Mouse (Mus musculus) urinary bladder, adult 18-20 months (tissue): ENCODE results near the gene Ogg1.

ENCODE experiments used
- DNase-seq, 2 experiments: peaks; one replicate each; pipeline ENCODE4 v3.0.0; 2022; ENCODE audit warnings: low spot score in 2 of 2, mixed read lengths in 2 of 2

Ogg1 gene

GRCm38 (mm10) chr6:113368577-113368976, 41.8 kb downstream of the Ogg1 start:
- no peak for DNase-seq

- no peak for DNase-seq
Measured at GRCm38 (mm10) chr6:113370194-113370929, 43.6 kb downstream of the Ogg1 start.

- DNase-seq, result no peak
Measured at GRCm38 (mm10) chr6:113373491-113373890, 46.7 kb downstream of the Ogg1 start.

GRCm38 (mm10) chr6:113377172-113377495, 50.4 kb downstream of the Ogg1 start:
- DNase-seq, result no peak

GRCm38 (mm10) chr6:113377496-113378385, 51.0 kb downstream of the Ogg1 start, which contains the start of the genes Tada3 and Arpc4:
Gene Tada3 (minus strand): TSS chr6:113377883.
Gene Arpc4 (plus strand): TSS chr6:113378115.
- DNase-seq, result peak; percentile 85 to 89

- no peak for DNase-seq
Measured at GRCm38 (mm10) chr6:113379246-113379645, 52.5 kb downstream of the Ogg1 start.

- DNase-seq, result no peak
Measured at GRCm38 (mm10) chr6:113380480-113380879, 53.7 kb downstream of the Ogg1 start.

- DNase-seq, result no peak
Measured at GRCm38 (mm10) chr6:113384351-113384927, 57.7 kb downstream of the Ogg1 start.
